Mouse (Mus musculus): ENCODE measurements around the gene Opcml. TPM values are rescaled to one million over a fixed set of nuclear protein-coding genes. Genes with fewer than 3 reads are reported as not detected.

Gene Opcml
- polyA plus RNA-seq, 2 experiments: 3.7 to 5.5 TPM

DNA sequence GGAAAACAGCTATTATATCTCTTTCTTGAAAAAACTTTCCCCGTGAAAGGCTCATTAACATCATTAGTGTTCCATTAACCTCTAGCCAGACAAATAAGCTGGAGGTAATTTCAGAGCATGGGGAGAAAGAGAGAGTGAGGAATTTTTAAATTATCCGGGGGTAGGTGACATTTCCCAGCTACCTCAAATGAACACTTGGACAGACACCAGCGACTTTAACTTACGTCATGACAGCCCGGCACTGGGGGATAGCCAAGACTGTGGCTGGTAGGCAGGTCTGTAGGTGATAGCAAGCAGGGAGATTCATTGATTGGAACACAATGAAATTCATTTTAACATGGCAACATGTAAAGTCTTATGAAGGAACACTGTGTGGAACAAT, 436.0 kb downstream of the Opcml start:
- no peaks in the 10 kb centered on the region for H3K27me3 ChIP-seq (ENCODE audit: control insufficient read depth, insufficient read depth, low read length)
- no peak overlapping the region for H3K27ac ChIP-seq (replicated peaks; ENCODE audit: low read depth, low read length)
- ATAC-seq (ENCODE audit: low FRiP score, low read depth): no peak
- H3K36me3 ChIP-seq (ENCODE audit: control insufficient read depth, insufficient read depth, low read length): no peaks in the 10 kb centered on the region
- H3K4me2 ChIP-seq (replicated peaks; ENCODE audit: low read depth, low read length, severe bottlenecking): no peak overlapping the region
- no peak overlapping the region for H3K4me3 ChIP-seq (replicated peaks; ENCODE audit: low read length)
- no peaks in the 10 kb centered on the region for H3K9me3 ChIP-seq (ENCODE audit: control insufficient read depth, low read length)
- no peak for DNase-seq (ENCODE audit: low spot score)
- no peak for TF ChIP-seq POLR2A (IDR thresholded peaks at IDR 0.05; ENCODE audit: borderline replicate concordance, extremely low read depth, insufficient read depth, insufficient read length)
- no peak overlapping the region for H3K9ac ChIP-seq (ENCODE audit: low read depth, low read length, severe bottlenecking)
- H3K4me1 ChIP-seq (ENCODE audit: control insufficient read depth, insufficient read depth, low read length): no peaks in the 10 kb centered on the region
- 36% methylated on average over 5 of the region's 5 CpGs for WGBS

DNA sequence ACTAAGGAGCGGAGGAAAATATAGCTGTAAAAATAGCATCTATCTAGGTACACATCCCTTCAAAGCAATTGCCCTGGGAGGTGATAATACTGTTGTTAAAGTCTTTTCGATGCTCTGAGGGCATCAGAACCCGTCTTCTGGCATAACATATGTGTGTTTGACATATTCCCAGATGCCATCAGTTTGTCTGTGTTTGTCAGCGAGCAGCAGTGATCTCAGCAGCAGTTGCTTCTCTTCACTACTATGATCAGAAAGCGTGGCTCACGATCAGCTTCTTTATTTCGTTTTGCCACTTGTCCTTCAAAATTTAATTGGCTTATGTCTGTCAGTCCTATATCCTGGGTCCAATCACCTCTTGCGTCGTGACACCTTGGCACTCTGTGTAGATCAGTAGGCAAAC, 447.9 kb downstream of the Opcml start:
- DNase-seq (ENCODE audit: low spot score): no peak
- WGBS: 86% methylated on average over 9 of the region's 9 CpGs

DNA sequence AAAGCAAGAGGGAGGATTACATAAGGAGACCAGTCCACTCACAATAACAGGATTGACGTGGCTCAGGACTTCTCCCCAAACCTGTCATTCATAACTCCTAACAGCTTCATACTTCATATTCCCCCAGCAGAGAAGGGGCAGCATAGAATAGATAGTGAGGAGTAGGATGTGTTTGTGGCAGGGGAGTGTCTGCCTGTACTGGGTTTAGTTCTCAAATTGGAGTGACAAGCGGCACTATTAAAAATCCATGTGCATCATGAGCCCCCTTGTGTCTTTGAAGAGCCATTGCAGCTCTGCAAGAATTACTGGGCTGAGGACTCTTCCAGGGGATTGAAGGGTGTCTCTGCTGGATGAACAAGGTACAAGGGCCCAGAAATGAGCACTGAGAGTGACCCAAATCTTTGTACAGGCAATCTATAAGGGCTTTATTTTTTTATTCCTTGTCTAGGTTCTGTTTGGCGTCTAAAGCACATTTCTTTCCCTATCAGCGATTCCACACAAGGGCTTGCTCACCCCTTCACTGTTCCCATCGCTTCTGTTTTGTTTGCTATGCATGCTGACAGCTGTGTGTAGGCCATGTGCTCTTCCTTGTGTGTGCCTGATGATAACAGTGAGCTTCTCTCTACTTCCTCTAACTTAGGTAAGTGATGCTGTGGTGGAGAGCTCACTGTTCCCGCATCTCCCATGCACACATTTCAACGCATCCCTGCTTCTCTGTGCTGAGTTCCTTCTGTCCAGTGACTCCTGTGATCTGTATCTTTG, 457.3 kb downstream of the Opcml start:
- no peaks in the 10 kb centered on the region; the same call in 1 of the 2 replicates for H3K27me3 ChIP-seq (ENCODE audit: control insufficient read depth, insufficient read depth, low read length)
- DNase-seq (ENCODE audit: low spot score) (peak; percentile 31), ATAC-seq (ENCODE audit: low FRiP score, low read depth) (no peak)
- 60% methylated on average over 7 of the region's 7 CpGs for WGBS
- H3K36me3 ChIP-seq (ENCODE audit: control insufficient read depth, insufficient read depth, low read length): no peaks in the 10 kb centered on the region
- H3K9me3 ChIP-seq (ENCODE audit: control insufficient read depth, low read length): no peaks in the 10 kb centered on the region
- no peaks in the 10 kb centered on the region for H3K4me1 ChIP-seq (ENCODE audit: control insufficient read depth, insufficient read depth, low read length)
- no peak overlapping the region for H3K4me3 ChIP-seq (replicated peaks; ENCODE audit: low read length)
- H3K4me2 ChIP-seq (replicated peaks; ENCODE audit: low read depth, low read length, severe bottlenecking): no peak overlapping the region
- H3K27ac ChIP-seq (replicated peaks; ENCODE audit: low read depth, low read length): no peak overlapping the region
- no peak for TF ChIP-seq POLR2A (IDR thresholded peaks at IDR 0.05; ENCODE audit: borderline replicate concordance, extremely low read depth, insufficient read depth, insufficient read length)
- no peak overlapping the region for H3K9ac ChIP-seq (ENCODE audit: low read depth, low read length, severe bottlenecking)

More for the DNA sequence above, 447.9 kb downstream of the Opcml start:
- TF ChIP-seq POLR2A (IDR thresholded peaks at IDR 0.05; ENCODE audit: borderline replicate concordance, extremely low read depth, insufficient read depth, insufficient read length): no peak
- ATAC-seq (ENCODE audit: low FRiP score, low read depth): no peak
- Histone ChIP-seq H3K9ac (ENCODE audit: low read depth, low read length, severe bottlenecking) (no peak overlapping the region), H3K4me3 (replicated peaks; ENCODE audit: low read length) (no peak overlapping the region), H3K9me3 (ENCODE audit: control insufficient read depth, low read length) (no peaks in the 10 kb centered on the region), H3K4me1 (ENCODE audit: control insufficient read depth, insufficient read depth, low read length) (no peaks in the 10 kb centered on the region), H3K36me3 (ENCODE audit: control insufficient read depth, insufficient read depth, low read length) (no peaks in the 10 kb centered on the region), H3K27me3 (ENCODE audit: control insufficient read depth, insufficient read depth, low read length) (no peaks in the 10 kb centered on the region), H3K27ac (replicated peaks; ENCODE audit: low read depth, low read length) (no peak overlapping the region), H3K4me2 (replicated peaks; ENCODE audit: low read depth, low read length, severe bottlenecking) (no peak overlapping the region)

DNA sequence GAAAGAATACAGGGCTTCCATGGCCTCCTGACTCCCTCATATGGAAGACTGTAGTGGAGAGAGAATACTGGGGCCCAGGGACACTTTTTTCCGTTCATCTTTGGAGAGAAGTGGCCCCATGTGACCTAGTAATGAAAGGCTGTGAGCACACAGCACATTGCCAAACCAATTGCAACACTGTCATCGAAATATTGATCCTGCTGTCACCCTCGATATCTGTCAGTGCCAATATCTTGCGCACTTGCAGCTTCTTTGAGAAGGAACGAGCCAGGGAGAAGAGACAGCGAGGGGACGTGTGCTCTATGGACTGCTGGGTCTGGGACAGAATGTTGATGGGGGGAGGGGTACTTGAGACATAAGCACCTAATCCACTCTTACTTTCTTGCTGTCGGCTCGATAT, 460.8 kb downstream of the Opcml start:
- H3K9me3 ChIP-seq (ENCODE audit: control insufficient read depth, low read length): no peaks in the 10 kb centered on the region

DNA sequence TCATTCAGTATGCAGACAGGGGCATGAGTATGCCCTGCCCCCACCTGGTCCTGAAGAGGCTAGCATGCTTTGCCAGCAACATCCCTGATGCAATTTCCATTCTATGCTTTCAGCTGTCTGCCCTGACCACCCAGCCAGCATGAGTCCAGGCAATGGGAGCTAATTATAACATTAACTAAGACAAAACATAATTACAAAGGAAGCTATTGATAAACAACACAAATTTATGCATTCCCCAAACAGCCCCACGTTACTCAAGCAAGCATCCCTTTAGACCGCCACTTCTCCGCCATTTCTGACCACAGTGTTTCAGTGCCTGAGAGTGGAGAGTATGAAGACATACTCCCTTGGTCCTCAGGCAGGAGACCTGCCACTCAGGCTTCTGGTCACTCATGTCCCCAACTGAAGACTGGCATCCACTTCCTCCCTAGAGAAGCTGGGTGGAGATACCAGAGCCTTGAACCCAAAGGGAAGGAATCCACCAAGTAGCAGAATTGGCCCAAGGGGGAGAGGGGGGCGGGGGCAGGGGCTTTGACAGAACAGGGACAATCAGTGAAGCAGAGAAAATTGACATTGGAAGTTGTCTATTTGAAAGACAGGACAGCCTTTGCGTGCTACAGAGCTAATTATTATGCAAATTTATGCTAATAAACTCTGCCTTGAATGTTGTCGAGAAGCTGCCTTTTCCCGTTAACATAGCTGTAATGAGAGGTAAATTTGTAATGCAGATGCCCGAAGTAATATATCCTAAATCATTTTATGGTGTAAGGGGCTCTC, 464.7 kb downstream of the Opcml start:
- H3K9ac ChIP-seq (ENCODE audit: low read depth, low read length, severe bottlenecking): no peak overlapping the region
- no peaks in the 10 kb centered on the region for H3K36me3 ChIP-seq (ENCODE audit: control insufficient read depth, insufficient read depth, low read length)
- no peak for ATAC-seq (ENCODE audit: low FRiP score, low read depth)
- no peak overlapping the region for H3K4me3 ChIP-seq (replicated peaks; ENCODE audit: low read length)
- no peak overlapping the region for H3K4me2 ChIP-seq (replicated peaks; ENCODE audit: low read depth, low read length, severe bottlenecking)
- no peak for DNase-seq (ENCODE audit: low spot score)
- H3K27ac ChIP-seq (replicated peaks; ENCODE audit: low read depth, low read length): no peak overlapping the region
- no peaks in the 10 kb centered on the region for H3K4me1 ChIP-seq (ENCODE audit: control insufficient read depth, insufficient read depth, low read length)
- H3K27me3 ChIP-seq (ENCODE audit: control insufficient read depth, insufficient read depth, low read length): no peaks in the 10 kb centered on the region
- H3K9me3 ChIP-seq (ENCODE audit: control insufficient read depth, low read length): no peaks in the 10 kb centered on the region
- TF ChIP-seq POLR2A (IDR thresholded peaks at IDR 0.05; ENCODE audit: borderline replicate concordance, extremely low read depth, insufficient read depth, insufficient read length): no peak
- WGBS: 76% methylated on average over 8 of the region's 8 CpGs

More for the DNA sequence above, 460.8 kb downstream of the Opcml start:
- Histone ChIP-seq H3K36me3 (ENCODE audit: control insufficient read depth, insufficient read depth, low read length) (no peaks in the 10 kb centered on the region), H3K27ac (replicated peaks; ENCODE audit: low read depth, low read length) (no peak overlapping the region), H3K9ac (ENCODE audit: low read depth, low read length, severe bottlenecking) (no peak overlapping the region), H3K27me3 (ENCODE audit: control insufficient read depth, insufficient read depth, low read length) (no peaks in the 10 kb centered on the region; the same call in 1 of the 2 replicates), H3K4me3 (replicated peaks; ENCODE audit: low read length) (no peak overlapping the region), H3K4me2 (replicated peaks; ENCODE audit: low read depth, low read length, severe bottlenecking) (no peak overlapping the region), H3K4me1 (ENCODE audit: control insufficient read depth, insufficient read depth, low read length) (no peaks in the 10 kb centered on the region)
- ATAC-seq (ENCODE audit: low FRiP score, low read depth) (no peak), DNase-seq (ENCODE audit: low spot score) (no peak)
- TF ChIP-seq POLR2A (IDR thresholded peaks at IDR 0.05; ENCODE audit: borderline replicate concordance, extremely low read depth, insufficient read depth, insufficient read length): no peak
- WGBS: 84% methylated on average over 9 of the region's 9 CpGs

All from limb, embryonic 14.5 days (tissue).